Mouse (Mus musculus) left cerebral cortex, adult 8-10 months (tissue): ENCODE measurements at regions not wholly inside any gene's neighbourhood (a gene's known extent, or its start where the extent isn't known, plus 50 kb on each side); places are given as distances from the start of the nearest gene placed in this dataset.
A peak's percentile ranks its signal among the peaks of the same experiment; 100 is the strongest.
"Not testable (repeated sequence)": the region's sequence is repeated elsewhere in the genome, so short reads cannot be mapped to it uniquely, and the experiment has no call there.

Experiments used
- DNase-seq, 2 experiments: peaks; one replicate each; pipeline ENCODE4 v3.0.0; 2022; ENCODE audit warnings: low spot score in 2 of 2

- DNase-seq = peak in 1 of 2 experiments; percentile 7
Measured at GRCm38 (mm10) chr9:36001163-36001562, 92.9 kb downstream of the 9230113P08Rik start.

GRCm38 (mm10) chr9:36006801-36007200 lies 98.6 kb downstream of the 9230113P08Rik start:
- not testable (repeated sequence) for DNase-seq
